Mouse (Mus musculus): Measurements from ENCODE around the gene Fgfr2. TPM values are rescaled to one million over a fixed set of nuclear protein-coding genes. Genes with fewer than 3 reads are reported as not detected.

Gene Fgfr2
- polyA plus RNA-seq, 1 experiment = 3.0 TPM

DNA sequence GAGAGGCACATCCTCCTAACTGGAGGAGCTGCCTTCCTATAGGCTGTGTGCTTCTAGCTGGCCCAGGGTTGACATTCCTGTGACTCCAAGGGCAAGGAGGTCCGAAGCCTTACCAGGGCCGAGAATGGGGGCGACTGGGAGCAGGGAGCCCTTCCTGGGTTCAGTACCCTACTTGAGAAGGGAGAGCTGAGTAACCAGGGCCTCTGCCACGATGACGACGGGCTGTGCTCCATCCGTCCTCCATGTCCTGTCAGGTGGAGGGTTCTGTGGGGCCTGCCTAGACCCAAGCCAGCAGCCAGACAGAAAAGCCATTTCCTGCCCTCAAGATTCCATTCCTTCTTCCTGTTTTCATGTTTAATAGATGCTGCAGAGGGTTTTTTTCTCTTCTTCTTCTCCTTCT, 463.5 kb downstream of the Fgfr2 start:
- TF ChIP-seq POLR2A (IDR thresholded peaks at IDR 0.05; ENCODE audit: control insufficient read depth, low read depth, low read length) (no peak), CTCF (IDR thresholded peaks at IDR 0.05; ENCODE audit: control insufficient read depth, insufficient read depth, insufficient replicate concordance, low read depth, low read length) (no peak)
- Histone ChIP-seq H3K4me3 (ENCODE audit: control insufficient read depth, low read depth, low read length) (no peak overlapping the region), H3K36me3 (ENCODE audit: control insufficient read depth, insufficient read depth, low read length) (no peaks in the 10 kb centered on the region), H3K27me3 (ENCODE audit: control insufficient read depth, insufficient read depth, low read length) (no peaks in the 10 kb centered on the region), H3K27ac (ENCODE audit: control insufficient read depth, insufficient read depth, low read depth, low read length) (no peak overlapping the region), H3K4me1 (ENCODE audit: control insufficient read depth, insufficient read depth, low read length) (peaks cover 2% of the 10 kb centered on the region)

DNA sequence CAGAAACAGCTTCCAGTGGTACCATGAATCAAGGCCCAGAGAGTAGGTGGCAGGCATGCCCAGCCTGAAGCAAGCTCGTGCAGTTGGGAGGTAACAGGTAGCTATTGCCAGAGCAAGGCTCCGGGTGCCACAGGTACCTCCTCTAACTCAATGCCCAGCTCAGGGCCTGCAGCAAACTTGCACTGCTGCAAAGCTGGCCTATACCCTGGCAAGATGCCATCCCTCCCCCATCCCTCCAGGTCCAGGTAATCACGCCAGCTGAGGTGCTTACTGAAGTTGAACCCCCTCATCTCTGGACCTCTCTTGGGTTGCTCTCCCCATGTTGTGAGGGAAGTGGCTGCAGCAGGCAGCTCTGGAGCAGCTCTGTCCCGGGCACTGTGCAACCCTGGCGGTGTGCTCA, 464.5 kb downstream of the Fgfr2 start:
- Histone ChIP-seq H3K27ac (ENCODE audit: control insufficient read depth, insufficient read depth, low read depth, low read length) (no peak overlapping the region), H3K27me3 (ENCODE audit: control insufficient read depth, insufficient read depth, low read length) (no peaks in the 10 kb centered on the region), H3K4me1 (ENCODE audit: control insufficient read depth, insufficient read depth, low read length) (peaks cover 2% of the 10 kb centered on the region)

GRCm38 (mm10) chr7:132658058-132658450, 465.1 kb downstream of the Fgfr2 start:
- H3K27ac ChIP-seq (ENCODE audit: control insufficient read depth, insufficient read depth, low read depth, low read length) = no peak overlapping the region
- H3K4me3 ChIP-seq (ENCODE audit: control insufficient read depth, low read depth, low read length) = no peak overlapping the region
- peaks cover 2% of the 10 kb centered on the region for H3K4me1 ChIP-seq (ENCODE audit: control insufficient read depth, insufficient read depth, low read length)
- no peaks in the 10 kb centered on the region for H3K36me3 ChIP-seq (ENCODE audit: control insufficient read depth, insufficient read depth, low read length)
- TF ChIP-seq POLR2A (IDR thresholded peaks at IDR 0.05; ENCODE audit: control insufficient read depth, low read depth, low read length) (no peak), CTCF (IDR thresholded peaks at IDR 0.05; ENCODE audit: control insufficient read depth, insufficient read depth, insufficient replicate concordance, low read depth, low read length) (no peak)
- no peaks in the 10 kb centered on the region for H3K27me3 ChIP-seq (ENCODE audit: control insufficient read depth, insufficient read depth, low read length)

More for the DNA sequence above, 464.5 kb downstream of the Fgfr2 start:
- no peaks in the 10 kb centered on the region for H3K36me3 ChIP-seq (ENCODE audit: control insufficient read depth, insufficient read depth, low read length)
- H3K4me3 ChIP-seq (ENCODE audit: control insufficient read depth, low read depth, low read length) = no peak overlapping the region
- no peak for TF ChIP-seq POLR2A (IDR thresholded peaks at IDR 0.05; ENCODE audit: control insufficient read depth, low read depth, low read length)
- TF ChIP-seq CTCF (IDR thresholded peaks at IDR 0.05; ENCODE audit: control insufficient read depth, insufficient read depth, insufficient replicate concordance, low read depth, low read length) = no peak

- peaks cover 2% of the 10 kb centered on the region for H3K4me1 ChIP-seq (ENCODE audit: control insufficient read depth, insufficient read depth, low read length)
- H3K27ac ChIP-seq (ENCODE audit: control insufficient read depth, insufficient read depth, low read depth, low read length) = no peak overlapping the region
- H3K4me3 ChIP-seq (ENCODE audit: control insufficient read depth, low read depth, low read length) = no peak overlapping the region
These were observed 465.6 kb downstream of the Fgfr2 start for GRCm38 (mm10) chr7:132657371-132658057.

GRCm38 (mm10) chr7:132656548-132656947, 466.6 kb downstream of the Fgfr2 start:
- Histone ChIP-seq H3K4me3 (ENCODE audit: control insufficient read depth, low read depth, low read length) (no peak overlapping the region), H3K27ac (ENCODE audit: control insufficient read depth, insufficient read depth, low read depth, low read length) (no peak overlapping the region), H3K4me1 (ENCODE audit: control insufficient read depth, insufficient read depth, low read length) (peaks cover 2% of the 10 kb centered on the region), H3K27me3 (ENCODE audit: control insufficient read depth, insufficient read depth, low read length) (no peaks in the 10 kb centered on the region), H3K36me3 (ENCODE audit: control insufficient read depth, insufficient read depth, low read length) (no peaks in the 10 kb centered on the region)
- TF ChIP-seq CTCF (IDR thresholded peaks at IDR 0.05; ENCODE audit: control insufficient read depth, insufficient read depth, insufficient replicate concordance, low read depth, low read length) (peak; percentile 69), POLR2A (IDR thresholded peaks at IDR 0.05; ENCODE audit: control insufficient read depth, low read depth, low read length) (no peak)

More at GRCm38 (mm10) chr7:132657371-132658057, 465.6 kb downstream of the Fgfr2 start:
- TF ChIP-seq CTCF (IDR thresholded peaks at IDR 0.05; ENCODE audit: control insufficient read depth, insufficient read depth, insufficient replicate concordance, low read depth, low read length) = no peak
- no peak for TF ChIP-seq POLR2A (IDR thresholded peaks at IDR 0.05; ENCODE audit: control insufficient read depth, low read depth, low read length)
- Histone ChIP-seq H3K36me3 (ENCODE audit: control insufficient read depth, insufficient read depth, low read length) (no peaks in the 10 kb centered on the region), H3K27me3 (ENCODE audit: control insufficient read depth, insufficient read depth, low read length) (no peaks in the 10 kb centered on the region)

- Histone ChIP-seq H3K27ac (ENCODE audit: control insufficient read depth, insufficient read depth, low read depth, low read length) (no peak overlapping the region), H3K4me3 (ENCODE audit: control insufficient read depth, low read depth, low read length) (no peak overlapping the region), H3K27me3 (ENCODE audit: control insufficient read depth, insufficient read depth, low read length) (no peaks in the 10 kb centered on the region), H3K4me1 (ENCODE audit: control insufficient read depth, insufficient read depth, low read length) (peaks cover 2% of the 10 kb centered on the region), H3K36me3 (ENCODE audit: control insufficient read depth, insufficient read depth, low read length) (no peaks in the 10 kb centered on the region)
- TF ChIP-seq CTCF (IDR thresholded peaks at IDR 0.05; ENCODE audit: control insufficient read depth, insufficient read depth, insufficient replicate concordance, low read depth, low read length) (peak; percentile 89; the same call in 1 of the 2 replicates), POLR2A (IDR thresholded peaks at IDR 0.05; ENCODE audit: control insufficient read depth, low read depth, low read length) (no peak)
These were observed 467.1 kb downstream of the Fgfr2 start for GRCm38 (mm10) chr7:132656075-132656474.

GRCm38 (mm10) chr7:132654412-132654811, 468.7 kb downstream of the Fgfr2 start:
- no peaks in the 10 kb centered on the region for H3K27me3 ChIP-seq (ENCODE audit: control insufficient read depth, insufficient read depth, low read length)
- TF ChIP-seq POLR2A (IDR thresholded peaks at IDR 0.05; ENCODE audit: control insufficient read depth, low read depth, low read length) = no peak
- no peak for TF ChIP-seq CTCF (IDR thresholded peaks at IDR 0.05; ENCODE audit: control insufficient read depth, insufficient read depth, insufficient replicate concordance, low read depth, low read length)
- peaks cover 2% of the 10 kb centered on the region for H3K4me1 ChIP-seq (ENCODE audit: control insufficient read depth, insufficient read depth, low read length)
- no peaks in the 10 kb centered on the region for H3K36me3 ChIP-seq (ENCODE audit: control insufficient read depth, insufficient read depth, low read length)
- H3K27ac ChIP-seq (ENCODE audit: control insufficient read depth, insufficient read depth, low read depth, low read length) = no peak overlapping the region
- H3K4me3 ChIP-seq (ENCODE audit: control insufficient read depth, low read depth, low read length) = no peak overlapping the region
